Mouse (Mus musculus) myocyte (in vitro differentiated cells): Measurements from ENCODE around the gene Wwc1.

ENCODE experiments used
- CEBPB ChIP-seq: IDR thresholded peaks from 2 replicates; pipeline ENCODE4 v1.6.1; 2011; ENCODE audit warnings: mild to moderate bottlenecking, moderate library complexity; ENCODE audit not compliant: poor library complexity, insufficient read depth, severe bottlenecking
- MYOG ChIP-seq, 3 experiments: IDR thresholded peaks; one replicate each; pipeline ENCODE4 v1.6.1; 2011; ENCODE audit warnings: control low read depth in 2 of 3, low read depth in 2 of 3, mild to moderate bottlenecking in 2 of 3; ENCODE audit not compliant: insufficient read length in 2 of 3, control insufficient read depth in 1 of 3, insufficient read depth in 1 of 3
- POLR2A ChIP-seq: IDR thresholded peaks from one replicate; pipeline ENCODE4 v1.6.1; 2011; ENCODE audit warnings: low read depth, mild to moderate bottlenecking, control low read depth, moderate library complexity; ENCODE audit not compliant: insufficient read length

- no peak for TF ChIP-seq POLR2A
- no peak for TF ChIP-seq MYOG (IDR thresholded peaks at IDR 0.05; ENCODE audit: control insufficient read depth in 1 of 3, insufficient read depth in 1 of 3, insufficient read length in 2 of 3, low read depth in 2 of 3)
- no peak for TF ChIP-seq CEBPB
Observed at GRCm38 (mm10) chr11:35856359-35857040, 123.8 kb downstream of the Wwc1 start.
